Mouse (Mus musculus) G1E (cell line): ENCODE results near the gene Nmnat1.

ENCODE experiments used
- CTCF ChIP-seq: IDR thresholded peaks from 2 replicates; pipeline ENCODE4 v1.5.1; 2012; ENCODE audit warnings: low read depth, low read length, inconsistent platforms, mixed read lengths
- GATA1 ChIP-seq: IDR thresholded peaks from 2 replicates; pipeline ENCODE4 v1.6.1; 2012; ENCODE audit warnings: borderline replicate concordance, low read length, inconsistent platforms, mixed read lengths
- GATA2 ChIP-seq: IDR thresholded peaks from 2 replicates; pipeline ENCODE4 v1.6.1; 2012; ENCODE audit warnings: low read depth, low read length, inconsistent platforms, borderline replicate concordance
- POLR2AphosphoS5 ChIP-seq: IDR thresholded peaks from 2 replicates; pipeline ENCODE4 v1.6.1; 2012; ENCODE audit warnings: low read depth, low read length, inconsistent platforms; ENCODE audit not compliant: insufficient replicate concordance

- no peak for TF ChIP-seq CTCF
- no peak for TF ChIP-seq GATA1
- no peak for TF ChIP-seq POLR2AphosphoS5
- TF ChIP-seq GATA2: no peak
Observed at GRCm38 (mm10) chr4:149463435-149463950, 21.5 kb downstream of the Nmnat1 start.
